Mouse (Mus musculus) thymus, postnatal 0 days (tissue): ENCODE measurements around the gene Herpud1. TPM values are rescaled to one million over a fixed set of nuclear protein-coding genes. Genes with fewer than 3 reads are reported as not detected.
A peak's percentile ranks its signal among the peaks of the same experiment; 100 is the strongest.

ENCODE experiments used
- DNase-seq: peaks from one replicate; pipeline ENCODE4 v3.0.0-alpha.2; 2015; ENCODE audit warnings: low spot score
- polyA plus RNA-seq: library from polyadenylated mRNA; unstranded; fragments of >200 nt; fragmentation: Nextera tagmentation; extraction: Ambion mirVana; gene quantifications from 2 replicates; pipeline ENCODE4 v1.2.1, GENCODE M21; 2015

Herpud1 gene
- polyA plus RNA-seq, 1 experiment from 2014 or later, result 78.9 TPM

GRCm38 (mm10) chr8:94372955-94373599 is 13.2 kb upstream of the Herpud1 start:
- no peak for DNase-seq

GRCm38 (mm10) chr8:94375551-94375991 is 10.7 kb upstream of the Herpud1 start:
- DNase-seq, result peak; percentile 53

GRCm38 (mm10) chr8:94376176-94376575 is 10.1 kb upstream of the Herpud1 start:
- DNase-seq, result no peak

GRCm38 (mm10) chr8:94376580-94376979 is 9.7 kb upstream of the Herpud1 start:
- DNase-seq, result no peak

- no peak for DNase-seq
Observed at GRCm38 (mm10) chr8:94377031-94377430, 9.2 kb upstream of the Herpud1 start.

- no peak for DNase-seq
Observed at GRCm38 (mm10) chr8:94377714-94378205, 8.5 kb upstream of the Herpud1 start.

GRCm38 (mm10) chr8:94378763-94379415 is 7.3 kb upstream of the Herpud1 start:
- DNase-seq, result no peak

GRCm38 (mm10) chr8:94379686-94380085 is 6.6 kb upstream of the Herpud1 start:
- DNase-seq, result no peak

- DNase-seq, result no peak
Observed at GRCm38 (mm10) chr8:94384166-94384565, 2.1 kb upstream of the Herpud1 start.

GRCm38 (mm10) chr8:94385506-94386213 is 578 bp upstream of the Herpud1 start:
- DNase-seq, result no peak

GRCm38 (mm10) chr8:94387027-94387684 is 918 bp downstream of the Herpud1 start:
- peak; percentile 75 for DNase-seq

- DNase-seq, result no peak
Observed at GRCm38 (mm10) chr8:94387785-94388184, 1.5 kb downstream of the Herpud1 start.

DNA sequence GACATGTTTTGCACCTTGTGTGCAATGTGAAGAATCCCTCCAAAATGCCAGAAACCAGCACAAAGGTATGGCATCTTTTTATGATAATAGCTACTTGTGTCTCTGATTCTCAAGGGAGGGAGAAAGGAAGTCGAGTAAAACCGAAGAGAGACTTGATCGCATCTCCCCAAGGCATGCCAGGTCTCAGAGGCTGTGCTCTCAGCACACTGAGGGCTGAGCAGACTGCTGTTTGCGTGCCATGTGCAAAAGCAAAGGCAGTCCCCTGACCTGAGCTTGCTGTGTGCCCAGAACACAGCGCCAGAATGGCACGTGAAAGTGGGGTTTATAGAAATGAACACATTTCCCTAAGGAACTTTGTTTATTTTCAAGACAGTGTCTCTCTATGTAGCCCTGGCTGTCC is 3.3 kb downstream of the Herpud1 start:
- DNase-seq, result no peak

- DNase-seq, result no peak
Observed at GRCm38 (mm10) chr8:94390429-94390828, 4.2 kb downstream of the Herpud1 start.

DNA sequence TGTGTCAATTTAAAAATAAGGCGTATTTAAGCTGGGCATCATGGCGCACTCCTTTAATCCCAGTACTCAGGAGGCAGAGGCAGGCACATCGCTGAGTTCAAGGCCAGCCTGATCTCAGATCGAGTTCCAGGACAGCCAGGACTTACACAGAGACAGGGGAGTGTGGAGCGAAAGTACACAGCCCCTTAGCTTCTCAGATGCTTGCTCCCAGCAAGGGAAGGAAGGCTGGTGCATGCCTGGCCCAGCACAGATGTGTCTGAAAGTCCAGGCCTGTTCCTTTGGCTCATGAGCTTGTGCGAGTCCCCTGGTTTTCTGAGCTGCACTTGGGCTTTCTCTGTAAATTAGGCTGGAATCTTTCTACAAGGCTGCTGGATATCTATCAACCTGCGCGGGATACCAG is 4.7 kb downstream of the Herpud1 start:
- DNase-seq, result no peak

DNA sequence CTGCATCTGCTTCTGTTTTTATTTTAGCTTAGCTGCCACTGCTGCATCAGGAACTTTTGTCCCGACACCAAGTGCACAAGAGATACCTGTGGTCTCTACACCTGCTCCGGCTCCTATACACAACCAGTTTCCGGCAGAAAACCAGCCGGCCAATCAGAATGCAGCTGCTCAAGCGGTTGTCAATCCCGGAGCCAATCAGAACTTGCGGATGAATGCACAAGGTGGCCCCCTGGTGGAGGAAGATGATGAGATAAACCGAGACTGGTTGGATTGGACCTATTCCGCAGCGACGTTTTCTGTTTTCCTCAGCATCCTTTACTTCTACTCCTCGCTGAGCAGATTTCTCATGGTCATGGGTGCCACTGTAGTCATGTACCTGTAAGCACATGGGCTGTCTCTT is 5.9 kb downstream of the Herpud1 start:
- DNase-seq, result peak; percentile 36

GRCm38 (mm10) chr8:94392648-94393047 is 6.4 kb downstream of the Herpud1 start:
- no peak for DNase-seq

DNA sequence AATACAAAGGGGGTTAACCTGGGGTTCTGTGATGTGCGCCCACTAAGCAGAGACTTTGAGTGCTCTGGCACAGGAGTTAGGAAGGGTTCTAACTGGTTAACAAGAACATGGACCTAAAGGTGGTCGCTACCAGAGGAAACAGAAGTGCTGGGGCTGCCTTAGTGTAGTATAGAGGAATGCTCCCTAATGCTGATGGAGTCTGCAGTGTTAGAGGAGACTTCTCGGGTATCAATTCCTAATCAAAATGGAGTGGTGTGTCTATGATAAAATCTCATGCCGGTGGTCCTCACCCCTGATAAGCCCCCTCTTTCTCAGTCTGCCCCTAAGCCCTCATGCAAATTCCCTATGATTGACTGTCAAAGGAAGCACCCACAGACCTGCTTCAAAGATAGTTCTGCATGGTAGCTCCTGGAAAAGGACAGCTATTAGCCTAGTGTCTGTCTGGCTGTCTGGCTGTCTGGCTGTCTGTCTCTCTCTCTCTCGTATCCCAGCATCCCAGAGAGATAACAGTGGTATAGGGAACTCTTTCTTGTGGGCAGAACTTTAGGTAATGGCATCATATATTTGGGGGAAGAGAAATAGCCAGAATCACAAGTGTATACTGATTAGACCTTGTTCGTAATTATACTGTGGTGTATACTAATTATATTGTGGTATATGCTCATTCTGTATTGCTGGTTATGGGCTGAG is 9.8 kb downstream of the Herpud1 start:
- no peak for DNase-seq

GRCm38 (mm10) chr8:94396964-94397657 is 10.9 kb downstream of the Herpud1 start:
- peak; percentile 48 for DNase-seq

DNA sequence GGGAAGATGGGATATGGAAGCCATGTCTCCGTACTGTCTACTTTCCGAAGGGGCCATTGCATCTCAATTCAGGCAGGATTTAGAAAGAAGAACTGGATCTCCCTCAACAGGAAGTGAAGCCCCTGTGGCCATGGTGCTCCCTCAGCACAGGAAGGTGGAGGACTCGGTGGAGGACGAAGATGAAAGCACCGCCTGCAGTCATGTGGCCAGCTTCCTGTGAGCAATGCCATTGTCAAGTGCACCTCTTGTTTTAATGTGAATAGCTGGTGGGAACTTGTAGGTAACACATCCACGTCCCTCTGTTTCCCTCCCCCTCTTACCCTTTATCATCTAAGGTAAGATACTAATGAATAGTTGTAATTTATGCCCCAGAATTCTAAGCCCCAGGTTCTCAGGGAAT is 12.3 kb downstream of the Herpud1 start:
- DNase-seq, result peak; percentile 76
